Mouse (Mus musculus) cerebellum, adult 2 months (tissue): ENCODE measurements at regions not wholly inside any gene's neighbourhood (a gene's known extent, or its start where the extent isn't known, plus 50 kb on each side); places are given as distances from the start of the nearest gene placed in this dataset.

Experiments used
- CTCF ChIP-seq: fragments of 200-500 bp; IDR thresholded peaks from 2 replicates; pipeline ENCODE4 v1.5.1; 2011; ENCODE audit warnings: low read depth, mild to moderate bottlenecking, control low read depth, low read length, moderate library complexity, borderline replicate concordance; ENCODE audit not compliant: insufficient read depth
- POLR2A ChIP-seq: fragments of 200-500 bp; IDR thresholded peaks from 2 replicates; pipeline ENCODE4 v1.6.1; 2011; ENCODE audit warnings: low read length, control low read depth, borderline replicate concordance; ENCODE audit not compliant: insufficient read depth

DNA sequence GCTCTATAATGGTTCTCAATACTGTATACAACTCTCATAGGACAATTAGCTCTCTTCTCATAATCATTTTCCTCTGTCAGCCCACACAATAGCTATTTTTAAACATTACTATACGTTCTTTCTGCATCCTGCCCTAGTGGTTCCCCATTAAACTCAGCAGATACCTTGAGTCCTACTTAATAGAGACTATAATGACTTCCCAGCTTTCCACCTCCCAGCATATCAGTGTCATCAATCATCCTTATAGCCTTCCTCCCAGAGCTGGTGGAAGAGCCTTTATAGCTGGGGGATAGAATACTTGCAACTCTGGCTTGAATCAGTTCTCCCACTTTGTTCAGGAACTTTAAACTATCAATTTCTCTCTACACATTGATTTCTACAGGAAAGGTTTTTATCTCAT lies 1141.7 kb downstream of the Lrfn5 start:
- TF ChIP-seq CTCF (no peak), POLR2A (no peak)
